Mouse (Mus musculus): ENCODE results near the gene Gm28308. TPM values are rescaled to one million over a fixed set of nuclear protein-coding genes. Genes with fewer than 3 reads are reported as not detected.

The Gm28308 gene
- polyA plus RNA-seq, 1 experiment from 2014 or later = not detected

- Histone ChIP-seq H3K36me3 (replicated peaks) (no peaks in the 10 kb centered on the region), H3K4me1 (peaks cover 9% of the 10 kb centered on the region; the same call in 1 of the 2 replicates), H3K27ac (replicated peaks) (no peak overlapping the region), H3K27me3 (replicated peaks; ENCODE audit: low read depth, poor library complexity, severe bottlenecking) (peaks cover 100% of the 10 kb centered on the region), H3K9me3 (no peaks in the 10 kb centered on the region), H3K4me3 (no peak overlapping the region)
- DNase-seq (ENCODE audit: low spot score) = peak; percentile 49
- WGBS = 1% methylated on average over 68 of the region's 68 CpGs
These were observed 21.4 kb upstream of the Gm28308 start for GRCm38 (mm10) chr6:52234428-52235140.

DNA sequence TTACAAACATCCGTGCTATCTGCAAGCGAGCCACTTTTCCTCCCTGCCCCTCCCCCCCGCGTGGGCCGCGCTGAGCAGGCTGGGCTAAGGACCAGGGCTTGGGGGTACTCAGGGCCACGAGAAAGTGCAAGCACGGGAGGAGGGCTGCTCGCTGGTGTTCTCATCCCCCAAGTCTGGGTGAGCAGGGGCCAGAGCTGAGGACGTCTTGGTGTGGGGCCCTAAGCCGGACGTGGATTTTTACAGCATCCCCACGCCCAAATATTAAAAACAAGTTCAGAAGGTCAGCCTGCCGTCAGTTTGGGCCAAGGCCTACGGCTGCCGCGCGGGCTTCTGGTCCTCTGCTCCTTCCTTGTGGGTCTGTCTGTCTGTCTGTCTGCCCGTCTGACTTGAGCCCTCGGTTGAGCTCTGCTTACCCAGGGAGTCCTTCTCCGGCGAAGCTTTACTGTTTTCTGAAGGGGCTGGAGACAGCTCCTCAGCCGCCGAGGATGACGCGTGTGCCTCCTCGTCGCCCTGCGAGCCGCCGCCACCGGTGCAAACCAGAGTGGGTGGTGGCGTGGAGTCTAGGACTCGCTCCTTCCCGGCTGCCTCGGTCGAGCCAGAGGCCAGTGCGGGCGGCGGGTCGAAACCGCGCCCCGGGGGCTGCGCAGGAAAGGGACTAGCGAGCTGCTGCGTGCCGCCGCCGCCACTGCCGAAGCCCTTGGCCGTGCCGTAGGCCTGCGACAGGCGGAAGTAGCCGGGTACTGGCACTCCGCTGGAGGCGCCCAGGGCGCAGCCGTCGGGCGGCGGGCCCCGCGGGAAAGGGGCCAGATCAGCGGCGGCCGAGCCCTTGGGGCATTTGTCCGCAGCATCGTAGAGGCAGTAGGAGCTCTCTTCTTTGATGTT lies 20.6 kb upstream of the Gm28308 start:
- no peaks in the 10 kb centered on the region for H3K36me3 ChIP-seq (replicated peaks)
- H3K27me3 ChIP-seq (replicated peaks; ENCODE audit: low read depth, poor library complexity, severe bottlenecking) = peaks cover 100% of the 10 kb centered on the region
- 1% methylated on average over 70 of the region's 70 CpGs for WGBS
- no peak overlapping the region for H3K27ac ChIP-seq (replicated peaks)
- peaks cover 9% of the 10 kb centered on the region; the same call in 1 of the 2 replicates for H3K4me1 ChIP-seq
- DNase-seq (ENCODE audit: low spot score) = peak; percentile 60
- no peak overlapping the region for H3K4me3 ChIP-seq
- H3K9me3 ChIP-seq = no peaks in the 10 kb centered on the region

DNA sequence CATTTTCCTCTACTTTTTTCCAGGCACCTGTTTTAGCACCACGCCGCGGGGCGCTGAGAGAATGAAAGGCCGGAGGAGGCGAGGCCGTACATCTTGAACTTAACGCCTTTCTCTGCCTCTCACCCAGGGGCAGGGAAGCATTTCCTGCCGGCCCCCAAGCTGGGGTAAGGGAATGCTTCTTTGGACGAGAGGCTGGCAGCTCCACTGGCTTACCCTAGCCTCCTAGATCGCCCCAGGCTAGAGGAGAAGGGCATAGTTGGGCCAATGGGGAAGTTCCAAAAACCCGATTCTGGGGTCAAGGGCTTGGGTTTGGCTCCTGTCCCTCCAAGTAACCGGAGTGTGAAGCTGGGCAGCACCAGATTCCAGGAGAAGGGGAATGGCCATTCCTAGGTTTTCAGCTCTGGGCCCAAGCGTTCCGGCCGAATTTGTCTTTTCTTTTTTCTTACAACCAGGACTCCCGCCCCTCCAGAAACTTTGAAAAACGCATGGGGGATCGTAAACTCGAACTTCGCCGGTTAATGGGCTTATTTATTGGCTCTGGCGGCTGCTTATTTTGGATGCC lies 19.9 kb upstream of the Gm28308 start:
- Histone ChIP-seq H3K27ac (replicated peaks) (no peak overlapping the region), H3K36me3 (replicated peaks) (no peaks in the 10 kb centered on the region), H3K27me3 (replicated peaks; ENCODE audit: low read depth, poor library complexity, severe bottlenecking) (peaks cover 100% of the 10 kb centered on the region), H3K4me3 (no peak overlapping the region), H3K4me1 (peaks cover 9% of the 10 kb centered on the region; the same call in 1 of the 2 replicates), H3K9me3 (no peaks in the 10 kb centered on the region)
- DNase-seq (ENCODE audit: low spot score) = peak; percentile 51
- 2% methylated on average over 23 of the region's 23 CpGs for WGBS

- Histone ChIP-seq H3K9me3 (no peaks in the 10 kb centered on the region), H3K4me1 (peaks cover 9% of the 10 kb centered on the region; the same call in 1 of the 2 replicates), H3K27ac (replicated peaks) (no peak overlapping the region), H3K36me3 (replicated peaks) (no peaks in the 10 kb centered on the region), H3K4me3 (no peak overlapping the region), H3K27me3 (replicated peaks; ENCODE audit: low read depth, poor library complexity, severe bottlenecking) (peaks cover 100% of the 10 kb centered on the region)
- under 1% methylated on average over 18 of the region's 18 CpGs for WGBS
- DNase-seq (ENCODE audit: low spot score) = no peak
These were observed 19.4 kb upstream of the Gm28308 start for GRCm38 (mm10) chr6:52232568-52232965.

DNA sequence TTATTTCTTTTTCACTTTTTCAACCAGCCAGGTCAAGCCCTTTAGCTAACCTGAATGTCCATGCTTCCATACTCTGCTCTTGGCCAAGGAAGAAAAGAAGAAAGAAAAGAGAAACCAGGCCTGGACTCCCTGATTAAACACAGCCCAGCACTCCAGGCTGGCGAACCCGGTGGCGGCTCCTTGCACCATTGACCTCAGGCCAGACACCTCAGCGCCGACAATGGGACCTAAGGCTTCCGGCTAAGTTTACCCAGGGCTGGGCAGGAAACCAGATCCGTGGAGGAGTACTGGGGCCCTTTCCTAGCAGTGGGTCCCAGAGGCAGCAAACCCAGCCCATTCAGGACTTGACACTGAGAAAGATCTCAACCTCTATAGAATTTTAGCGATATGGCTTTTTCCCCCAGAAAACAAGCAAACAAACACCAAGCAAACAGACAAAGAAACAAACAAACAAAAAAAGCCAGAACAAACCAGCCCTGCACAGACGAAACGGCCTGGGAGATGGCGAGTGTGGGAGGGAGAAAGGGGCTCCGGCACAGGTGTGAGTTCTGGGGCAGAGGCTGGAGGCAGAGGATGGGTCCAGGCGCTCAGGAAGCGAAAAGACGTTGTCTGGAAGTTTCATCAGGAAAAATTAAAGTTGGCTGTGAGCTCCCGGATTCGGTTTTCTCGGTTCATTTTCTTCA lies 18.9 kb upstream of the Gm28308 start:
- no peaks in the 10 kb centered on the region for H3K36me3 ChIP-seq (replicated peaks)
- WGBS = 2% methylated on average over 18 of the region's 18 CpGs
- H3K4me1 ChIP-seq = peaks cover 9% of the 10 kb centered on the region; the same call in 1 of the 2 replicates
- no peak overlapping the region for H3K27ac ChIP-seq (replicated peaks)
- H3K4me3 ChIP-seq = no peak overlapping the region
- H3K27me3 ChIP-seq (replicated peaks; ENCODE audit: low read depth, poor library complexity, severe bottlenecking) = peaks cover 100% of the 10 kb centered on the region
- DNase-seq (ENCODE audit: low spot score) = no peak
- H3K9me3 ChIP-seq = no peaks in the 10 kb centered on the region

GRCm38 (mm10) chr6:52230516-52231165 lies 17.5 kb upstream of the Gm28308 start, which contains the start of gene Hoxa9:
TSS of gene Hoxa9 (minus strand) at chr6:52231089.
- Histone ChIP-seq H3K4me1 (peaks cover 13% of the 10 kb centered on the region; the same call in 1 of the 2 replicates), H3K36me3 (replicated peaks) (no peaks in the 10 kb centered on the region), H3K27ac (replicated peaks) (no peak within 1 kb of the TSS), H3K4me3 (no peak within 1 kb of the TSS), H3K9me3 (no peaks in the 10 kb centered on the region), H3K27me3 (replicated peaks; ENCODE audit: low read depth, poor library complexity, severe bottlenecking) (peaks cover 100% of the 10 kb centered on the region)
- under 1% methylated on average over 35 of the region's 36 CpGs for WGBS
- no peak for DNase-seq (ENCODE audit: low spot score)

GRCm38 (mm10) chr6:52229558-52230416 lies 16.6 kb upstream of the Gm28308 start:
- no peak overlapping the region for H3K4me3 ChIP-seq
- under 1% methylated on average over 44 of the region's 44 CpGs for WGBS
- H3K9me3 ChIP-seq = no peaks in the 10 kb centered on the region
- H3K27me3 ChIP-seq (replicated peaks; ENCODE audit: low read depth, poor library complexity, severe bottlenecking) = peaks cover 100% of the 10 kb centered on the region
- DNase-seq (ENCODE audit: low spot score) = no peak
- H3K36me3 ChIP-seq (replicated peaks) = no peaks in the 10 kb centered on the region
- H3K4me1 ChIP-seq = peaks cover 13% of the 10 kb centered on the region; the same call in 1 of the 2 replicates
- H3K27ac ChIP-seq (replicated peaks) = no peak overlapping the region

- no peak for DNase-seq (ENCODE audit: low spot score)
- H3K27ac ChIP-seq (replicated peaks) = no peak overlapping the region
- 1% methylated on average over 38 of the region's 38 CpGs for WGBS
- H3K27me3 ChIP-seq (replicated peaks; ENCODE audit: low read depth, poor library complexity, severe bottlenecking) = peaks cover 100% of the 10 kb centered on the region
- no peaks in the 10 kb centered on the region for H3K36me3 ChIP-seq (replicated peaks)
- H3K9me3 ChIP-seq = no peaks in the 10 kb centered on the region
- no peak overlapping the region for H3K4me3 ChIP-seq
- peaks cover 6% of the 10 kb centered on the region; the same call in 1 of the 2 replicates for H3K4me1 ChIP-seq
These were observed 15.6 kb upstream of the Gm28308 start for GRCm38 (mm10) chr6:52228475-52229465.

GRCm38 (mm10) chr6:52227470-52228222 lies 14.5 kb upstream of the Gm28308 start:
- no peaks in the 10 kb centered on the region for H3K9me3 ChIP-seq
- no peak overlapping the region for H3K4me3 ChIP-seq
- H3K27me3 ChIP-seq (replicated peaks; ENCODE audit: low read depth, poor library complexity, severe bottlenecking) = peaks cover 100% of the 10 kb centered on the region
- WGBS = 2% methylated on average over 11 of the region's 11 CpGs
- no peak for DNase-seq (ENCODE audit: low spot score)
- peaks cover 6% of the 10 kb centered on the region; the same call in 1 of the 2 replicates for H3K4me1 ChIP-seq
- no peaks in the 10 kb centered on the region for H3K36me3 ChIP-seq (replicated peaks)
- H3K27ac ChIP-seq (replicated peaks) = no peak overlapping the region

All from embryonic facial prominence, embryonic 10.5 days (tissue).